Mouse (Mus musculus) right cerebral cortex, postnatal 25 days (tissue): ENCODE measurements at regions not wholly inside any gene's neighbourhood (a gene's known extent, or its start where the extent isn't known, plus 50 kb on each side); places are given as distances from the start of the nearest gene placed in this dataset.

Experiments
- DNase-seq: peaks from one replicate; pipeline ENCODE4 v3.0.0; 2022

GRCm38 (mm10) chr12:107852921-107853320 is 150.5 kb downstream of the Bcl11b start:
- no peak for DNase-seq

- no peak for DNase-seq
Observed at GRCm38 (mm10) chr12:107855547-107855946, 147.9 kb downstream of the Bcl11b start.

GRCm38 (mm10) chr12:107856421-107857043 is 146.9 kb downstream of the Bcl11b start:
- DNase-seq: no peak

GRCm38 (mm10) chr12:107858536-107859280 is 144.7 kb downstream of the Bcl11b start:
- DNase-seq: no peak

- no peak for DNase-seq
Observed at GRCm38 (mm10) chr12:107859750-107860149, 143.7 kb downstream of the Bcl11b start.

GRCm38 (mm10) chr12:107860358-107860757 is 143.0 kb downstream of the Bcl11b start:
- DNase-seq: no peak
